Mouse (Mus musculus) liver (tissue): ENCODE results near the gene Gls.

Source experiments
- DNase-seq: peaks from one replicate; pipeline ENCODE4 v3.0.0-alpha.2; 2020; ENCODE audit warnings: mixed read lengths

The Gls gene

GRCm38 (mm10) chr1:52154890-52155289 lies 78.1 kb downstream of the Gls start:
- DNase-seq, result no peak

GRCm38 (mm10) chr1:52152936-52153335 lies 80.1 kb downstream of the Gls start:
- no peak for DNase-seq

GRCm38 (mm10) chr1:52152369-52152768 lies 80.7 kb downstream of the Gls start:
- DNase-seq, result no peak

- no peak for DNase-seq
These were observed 81.9 kb downstream of the Gls start for GRCm38 (mm10) chr1:52151166-52151565.

- peak; percentile 59 for DNase-seq
These were observed 82.4 kb downstream of the Gls start for GRCm38 (mm10) chr1:52150676-52151075.

- DNase-seq, result peak; percentile 72
These were observed 83.1 kb downstream of the Gls start for GRCm38 (mm10) chr1:52149934-52150346.

- no peak for DNase-seq
These were observed 84.3 kb downstream of the Gls start for GRCm38 (mm10) chr1:52148696-52149095.

- DNase-seq, result no peak
These were observed 84.9 kb downstream of the Gls start for GRCm38 (mm10) chr1:52148178-52148577.

- no peak for DNase-seq
These were observed 85.6 kb downstream of the Gls start for GRCm38 (mm10) chr1:52147431-52147830.

GRCm38 (mm10) chr1:52146214-52146970 lies 86.6 kb downstream of the Gls start:
- peak; percentile 45 for DNase-seq

- no peak for DNase-seq
These were observed 88.1 kb downstream of the Gls start for GRCm38 (mm10) chr1:52144907-52145306.

GRCm38 (mm10) chr1:52143596-52144156 lies 89.4 kb downstream of the Gls start:
- DNase-seq, result no peak

- no peak for DNase-seq
These were observed 89.8 kb downstream of the Gls start for GRCm38 (mm10) chr1:52143191-52143590.

GRCm38 (mm10) chr1:52142117-52142516 lies 90.9 kb downstream of the Gls start:
- DNase-seq, result no peak

GRCm38 (mm10) chr1:52141482-52141881 lies 91.5 kb downstream of the Gls start:
- no peak for DNase-seq

GRCm38 (mm10) chr1:52140534-52140933 lies 92.5 kb downstream of the Gls start:
- no peak for DNase-seq

GRCm38 (mm10) chr1:52137292-52137691 lies 95.7 kb downstream of the Gls start:
- no peak for DNase-seq

GRCm38 (mm10) chr1:52133254-52133653 lies 99.8 kb downstream of the Gls start:
- DNase-seq, result no peak

- DNase-seq, result no peak
These were observed 101.2 kb downstream of the Gls start for GRCm38 (mm10) chr1:52131787-52132377.

- no peak for DNase-seq
These were observed 103.2 kb downstream of the Gls start for GRCm38 (mm10) chr1:52129794-52130193.

- no peak for DNase-seq
These were observed 105.7 kb downstream of the Gls start for GRCm38 (mm10) chr1:52127350-52127749.

GRCm38 (mm10) chr1:52124818-52125217 lies 108.2 kb downstream of the Gls start:
- no peak for DNase-seq

- DNase-seq, result no peak
These were observed 112.0 kb downstream of the Gls start for GRCm38 (mm10) chr1:52121052-52121451.

GRCm38 (mm10) chr1:52120191-52120590 lies 112.8 kb downstream of the Gls start:
- DNase-seq, result no peak
